ENCODE assay signal across 26 mouse cellular contexts in the genomic region with DNA sequence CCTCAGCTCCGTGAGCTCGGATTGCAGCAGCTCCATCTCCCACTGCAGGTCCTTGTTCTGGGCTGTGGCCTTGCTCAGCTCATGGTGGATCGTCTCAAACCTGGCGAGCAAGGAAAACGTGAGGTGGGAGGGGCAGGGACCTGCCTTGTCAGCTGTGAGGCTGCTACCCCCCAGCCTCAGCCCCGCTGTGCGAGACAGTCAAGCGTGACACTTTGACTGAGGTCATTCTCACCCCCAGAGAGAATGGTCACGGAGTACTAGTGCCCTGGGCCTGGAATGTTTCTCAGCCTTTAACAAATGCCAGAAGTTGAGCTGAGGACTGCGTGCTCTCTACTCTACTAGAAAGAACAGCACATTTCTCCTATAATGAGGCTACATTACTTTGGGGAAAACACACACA.
DNase-seq lines count a peak whose midpoint lies in the region; ATAC-seq and TF ChIP-seq lines count a peak whose summit lies in the region.
"Had no signal": no experiment of that assay in that cellular context is flagged by ENCODE, and none has a peak within 500 bp of the region (broad histone marks: within the 10 kb centered on the region; RNA-seq: fewer than 3 reads in every experiment).

No protein-coding gene starts in this region.

- H3K9me3 ChIP-seq in lung, embryonic 15.5 days: no peaks in the 10 kb centered on the region
- H3K9me3 ChIP-seq in kidney, embryonic 15.5 days (replicated peaks): no peaks in the 10 kb centered on the region
- H3K9me3 ChIP-seq in midbrain, postnatal 0 days (ENCODE audit: low read length): no peaks in the 10 kb centered on the region
- H3K9me3 ChIP-seq: forebrain, embryonic 13.5 days; limb, embryonic 10.5 days; limb, embryonic 15.5 days; liver, embryonic 13.5 days; neural tube, embryonic 15.5 days; stomach, embryonic 15.5 days had no signal

- H3K36me3 ChIP-seq in lung, embryonic 15.5 days: peaks cover 26% of the 10 kb centered on the region; the same call in 1 of the 2 replicates
- peaks cover 61% of the 10 kb centered on the region for H3K36me3 ChIP-seq in kidney, embryonic 15.5 days
- peaks cover 22% of the 10 kb centered on the region for H3K36me3 ChIP-seq in midbrain, postnatal 0 days (ENCODE audit: insufficient read depth, low read length)
- H3K36me3 ChIP-seq: liver, embryonic 13.5 days had no signal

- TF ChIP-seq CTCF in midbrain, postnatal 0 days (IDR thresholded peaks at IDR 0.05): no peak

- no peak overlapping the region for H3K27ac ChIP-seq in lung, embryonic 15.5 days
- H3K27ac ChIP-seq in kidney, embryonic 15.5 days: peak overlapping the region; percentile 37; the same call in 1 of the 2 replicates
- H3K27ac ChIP-seq in midbrain, postnatal 0 days (ENCODE audit: low read depth, low read length): no peak overlapping the region
- H3K27ac ChIP-seq: forebrain, embryonic 13.5 days; hindbrain, embryonic 14.5 days; limb, embryonic 10.5 days; limb, embryonic 15.5 days; liver, embryonic 13.5 days; neural tube, embryonic 15.5 days; stomach, embryonic 15.5 days had no signal

- H3K4me3 ChIP-seq in lung, embryonic 15.5 days: no peak overlapping the region
- no peak overlapping the region for H3K4me3 ChIP-seq in kidney, embryonic 15.5 days (replicated peaks)
- H3K4me3 ChIP-seq in midbrain, postnatal 0 days (ENCODE audit: low read depth, low read length): no peak overlapping the region
- H3K4me3 ChIP-seq: forebrain, embryonic 13.5 days; limb, embryonic 10.5 days; limb, embryonic 15.5 days; liver, embryonic 13.5 days; neural tube, embryonic 15.5 days; stomach, embryonic 15.5 days had no signal

- no peak overlapping the region for H3K9ac ChIP-seq in lung, embryonic 15.5 days
- no peak overlapping the region for H3K9ac ChIP-seq in kidney, embryonic 15.5 days
- no peak overlapping the region for H3K9ac ChIP-seq in midbrain, postnatal 0 days (replicated peaks; ENCODE audit: low read length, poor library complexity, severe bottlenecking)
- H3K9ac ChIP-seq: forebrain, embryonic 13.5 days; hindbrain, embryonic 14.5 days; limb, embryonic 15.5 days; liver, embryonic 13.5 days; neural tube, embryonic 15.5 days; stomach, embryonic 15.5 days had no signal

- WGBS in lung, embryonic 15.5 days: 79% methylated on average over 10 of the region's 10 CpGs
- 57% methylated on average over 10 of the region's 10 CpGs for WGBS in kidney, embryonic 15.5 days
- WGBS in midbrain, postnatal 0 days: 53% methylated on average over 10 of the region's 10 CpGs

- DNase-seq in lung, adult 18-20 months: no peak
- peak; percentile 32 to 82 for DNase-seq in kidney, postnatal 25 days
- no peak for DNase-seq in urinary bladder, postnatal 4 days (ENCODE audit: low spot score in 2 of 2)
- no peak for DNase-seq in midbrain, postnatal 0 days (ENCODE audit: low spot score)
- no peak for DNase-seq in layer of hippocampus, postnatal 36 days
- DNase-seq: adrenal gland, postnatal 36 days; cerebellum, adult 2 months; cerebellum, postnatal 25 days; gastrocnemius, postnatal 25 days; heart, adult 11 months; liver, embryonic 13.5 days; lung, adult 2 months; lung, postnatal 14 days; midbrain, embryonic 14.5 days; retina, postnatal 1 day; right cerebral cortex, postnatal 14 days had no signal

- no peak overlapping the region for H3K4me2 ChIP-seq in lung, embryonic 15.5 days
- no peak overlapping the region for H3K4me2 ChIP-seq in kidney, embryonic 15.5 days
- H3K4me2 ChIP-seq in midbrain, postnatal 0 days (ENCODE audit: low read depth, low read length, poor library complexity, severe bottlenecking): no peak overlapping the region
- H3K4me2 ChIP-seq: forebrain, embryonic 13.5 days; heart, embryonic 11.5 days; hindbrain, embryonic 14.5 days; limb, embryonic 15.5 days; liver, embryonic 13.5 days; neural tube, embryonic 15.5 days; stomach, embryonic 15.5 days had no signal

- H3K27me3 ChIP-seq in lung, embryonic 15.5 days: no peaks in the 10 kb centered on the region
- no peaks in the 10 kb centered on the region for H3K27me3 ChIP-seq in kidney, embryonic 15.5 days
- H3K27me3 ChIP-seq in midbrain, postnatal 0 days (ENCODE audit: insufficient read depth, low read length): no peaks in the 10 kb centered on the region
- H3K27me3 ChIP-seq: forebrain, embryonic 13.5 days; limb, embryonic 15.5 days; liver, embryonic 13.5 days; neural tube, embryonic 15.5 days; stomach, embryonic 15.5 days had no signal

- H3K4me1 ChIP-seq in lung, embryonic 15.5 days: no peaks in the 10 kb centered on the region
- peaks cover 7% of the 10 kb centered on the region; the same call in 1 of the 2 replicates for H3K4me1 ChIP-seq in kidney, embryonic 15.5 days
- H3K4me1 ChIP-seq in midbrain, postnatal 0 days (ENCODE audit: insufficient read depth, low read length): no peaks in the 10 kb centered on the region
- H3K4me1 ChIP-seq: liver, embryonic 13.5 days; stomach, embryonic 15.5 days had no signal

- peak; percentile 29; the same call in 1 of the 2 replicates for ATAC-seq in lung, embryonic 15.5 days (ENCODE audit: borderline replicate concordance, extremely low read depth, low FRiP score, low TSS enrichment)
- peak; percentile 71 for ATAC-seq in kidney, embryonic 15.5 days (replicated peaks; ENCODE audit: low FRiP score)
- ATAC-seq in midbrain, postnatal 0 days (ENCODE audit: low FRiP score): no peak
- ATAC-seq: forebrain, embryonic 13.5 days; intestine, postnatal 0 days had no signal

Comparison
In these comparisons a context has a peak if more than half of its experiments do, and no peak if none do; other contexts are left out.
1. DNase-seq: peak in kidney, postnatal 25 days (2 of 2); none in lung, adult 18-20 months (0 of 2), urinary bladder, postnatal 4 days (0 of 2), midbrain, postnatal 0 days (single experiment) and layer of hippocampus, postnatal 36 days (0 of 2).